Mouse (Mus musculus) bone marrow, adult 2 months (tissue): ENCODE measurements at regions not wholly inside any gene's neighbourhood (a gene's known extent, or its start where the extent isn't known, plus 50 kb on each side); places are given as distances from the start of the nearest gene placed in this dataset.

ENCODE experiments used
- CTCF ChIP-seq: fragments of 200-500 bp; IDR thresholded peaks from 2 replicates; pipeline ENCODE4 v1.5.1; 2011; ENCODE audit warnings: low read length, control low read depth; ENCODE audit not compliant: control insufficient read depth, insufficient read depth
- POLR2A ChIP-seq: fragments of 200-500 bp; IDR thresholded peaks from 2 replicates; pipeline ENCODE4 v1.6.1; 2011; ENCODE audit warnings: low read depth, mild to moderate bottlenecking, control low read depth, low read length, borderline replicate concordance; ENCODE audit not compliant: control insufficient read depth

- no peak for TF ChIP-seq CTCF
- no peak for TF ChIP-seq POLR2A
Observed at GRCm38 (mm10) chr3:149518928-149519574, 528.7 kb upstream of the Adgrl2 start.
